Mouse (Mus musculus) liver, adult 2 months (tissue): Measurements from ENCODE around the gene Elovl5.

Experiments used
- CTCF ChIP-seq: fragments of 200-500 bp; IDR thresholded peaks from 2 replicates; pipeline ENCODE4 v1.5.1; 2011; ENCODE audit warnings: low read depth, low read length, control low read depth
- POLR2A ChIP-seq: fragments of 200-500 bp; IDR thresholded peaks from 2 replicates; pipeline ENCODE4 v1.6.1; 2011; ENCODE audit warnings: low read length, control low read depth; ENCODE audit not compliant: insufficient read depth; ENCODE audit errors: extremely low read depth

DNA sequence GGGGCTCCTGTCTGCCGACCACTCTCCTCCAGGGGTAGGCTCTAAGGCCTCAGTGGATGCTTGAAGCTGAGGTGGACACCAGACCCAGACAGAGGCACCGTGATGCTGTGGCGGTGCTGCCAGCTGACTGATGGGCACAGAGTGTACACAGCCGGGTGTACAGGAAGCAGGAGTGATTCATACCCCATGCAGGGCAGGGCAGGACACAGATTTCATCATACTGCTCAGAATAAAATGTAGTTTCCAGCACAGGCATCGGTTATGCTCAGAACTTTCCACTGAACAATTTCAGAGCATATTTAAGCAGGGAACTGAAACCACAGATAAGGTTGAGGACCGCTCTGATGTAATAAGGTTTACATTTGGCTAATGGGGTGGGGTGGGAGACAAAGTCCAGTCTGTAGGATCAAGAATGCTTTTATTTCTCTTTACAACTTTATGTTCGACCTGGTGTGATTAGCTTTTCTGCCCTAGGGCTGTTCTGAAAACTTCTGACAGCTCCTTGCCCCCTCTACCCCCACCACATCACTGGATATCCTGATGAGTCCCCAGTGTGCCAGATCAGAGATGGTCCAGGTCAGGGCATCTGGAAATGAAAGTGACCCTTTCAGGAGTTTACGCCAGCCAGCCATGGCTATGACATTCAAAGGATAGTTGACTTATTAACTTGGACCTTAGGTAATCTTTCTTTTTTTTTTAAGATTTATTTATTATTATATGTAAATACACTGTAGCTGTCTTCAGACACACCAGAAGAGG lies 105.2 kb downstream of the Elovl5 start:
- TF ChIP-seq POLR2A (no peak), CTCF (no peak)
